Mouse (Mus musculus) forebrain, embryonic 14.5 days (tissue): ENCODE data around the gene Adam30. TPM values are rescaled to one million over a fixed set of nuclear protein-coding genes. Genes with fewer than 3 reads are reported as not detected.

ENCODE experiments used
- ATAC-seq: fragments of 200-750 bp; cut with Nextera tagmentation; 2 replicates; pipeline ENCODE4 v1.8.0; 2017; ENCODE audit warnings: mild to moderate bottlenecking, moderate library complexity
- DNase-seq: peaks from one replicate; pipeline ENCODE4 v3.0.0-alpha.2; 2015; ENCODE audit warnings: low spot score
- H3K27ac ChIP-seq: fragments of 300-500 bp; sonication (generic); 2 replicates; pipeline ENCODE4 v1.5.1; 2014; ENCODE audit warnings: low read depth, mild to moderate bottlenecking, control low read depth, low read length, moderate library complexity
- H3K27me3 ChIP-seq: fragments of 300-500 bp; sonication (generic); replicated peaks from 2 replicates; pipeline ENCODE4 v1.6.1; 2014; ENCODE audit warnings: low read length, control low read depth, mixed read lengths; ENCODE audit not compliant: control insufficient read depth, insufficient read depth
- H3K36me3 ChIP-seq: fragments of 300-500 bp; sonication (generic); 2 replicates; pipeline ENCODE4 v1.6.1; 2014; ENCODE audit warnings: low read length, control low read depth; ENCODE audit not compliant: control insufficient read depth, insufficient read depth
- H3K4me1 ChIP-seq: fragments of 300-500 bp; sonication (generic); 2 replicates; pipeline ENCODE4 v1.6.1; 2014; ENCODE audit warnings: antibody characterized with exemption, low read length, control low read depth; ENCODE audit not compliant: control insufficient read depth, insufficient read depth
- H3K4me2 ChIP-seq: fragments of 300-500 bp; sonication (generic); 2 replicates; pipeline ENCODE4 v1.6.1; 2014; ENCODE audit warnings: mild to moderate bottlenecking, control low read depth, low read length
- H3K4me3 ChIP-seq: fragments of 300-500 bp; sonication (generic); 2 replicates; pipeline ENCODE4 v1.5.1; 2014; ENCODE audit warnings: low read depth, low read length, control low read depth
- H3K9ac ChIP-seq: fragments of 300-500 bp; sonication (generic); 2 replicates; pipeline ENCODE4 v1.6.1; 2014; ENCODE audit warnings: mild to moderate bottlenecking, low read length, control low read depth, moderate library complexity
- H3K9me3 ChIP-seq: fragments of 300-500 bp; sonication (generic); replicated peaks from 2 replicates; pipeline ENCODE4 v1.6.1; 2016; ENCODE audit warnings: low read length, control low read depth, mixed read lengths; ENCODE audit not compliant: control insufficient read depth
- WGBS: fragments of 180-500 bp; shearing (Covaris S2); extraction: QIAGEN DNeasy Blood & Tissue Kit; methylation state at CpG from one replicate; pipeline ENCODE4 v1.1.7; 2014; 5-methylcytosine and 5-hydroxymethylcytosine counted together
- polyA plus RNA-seq: library from polyadenylated mRNA; unstranded; fragments of >200 nt; fragmentation: Nextera tagmentation; extraction: Ambion mirVana; gene quantifications from 2 replicates; pipeline ENCODE4 v1.2.1, GENCODE M21; 2014

Adam30 gene
- polyA plus RNA-seq, 1 experiment from 2014 or later: not detected

- H3K36me3 ChIP-seq: peaks cover 90% of the 10 kb centered on the region
- H3K4me1 ChIP-seq: no peaks in the 10 kb centered on the region
- no peak overlapping the region for H3K4me2 ChIP-seq
- H3K9ac ChIP-seq: no peak overlapping the region
- no peak overlapping the region for H3K27ac ChIP-seq
- no peaks in the 10 kb centered on the region for H3K9me3 ChIP-seq
- no peaks in the 10 kb centered on the region for H3K27me3 ChIP-seq
- ATAC-seq: no peak
- DNase-seq: no peak
- no peak overlapping the region for H3K4me3 ChIP-seq
- 95% methylated on average over 13 of the region's 13 CpGs for WGBS
Measured at GRCm38 (mm10) chr3:98142862-98143261, 17.6 kb upstream of the Adam30 start.

GRCm38 (mm10) chr3:98145204-98145603, 15.2 kb upstream of the Adam30 start:
- WGBS: 90% methylated on average over 10 of the region's 10 CpGs
- Histone ChIP-seq H3K27me3 (no peaks in the 10 kb centered on the region), H3K9me3 (no peaks in the 10 kb centered on the region), H3K4me2 (no peak overlapping the region), H3K4me1 (no peaks in the 10 kb centered on the region), H3K36me3 (peaks cover 87% of the 10 kb centered on the region), H3K9ac (no peak overlapping the region), H3K4me3 (no peak overlapping the region), H3K27ac (no peak overlapping the region)
- DNase-seq (no peak), ATAC-seq (no peak)

GRCm38 (mm10) chr3:98146471-98147410, 13.7 kb upstream of the Adam30 start:
- ATAC-seq: no peak
- H3K4me3 ChIP-seq: no peak overlapping the region
- peaks cover 76% of the 10 kb centered on the region for H3K36me3 ChIP-seq
- no peak overlapping the region for H3K9ac ChIP-seq
- H3K4me1 ChIP-seq: no peaks in the 10 kb centered on the region
- WGBS: 96% methylated on average over 29 of the region's 29 CpGs
- H3K27me3 ChIP-seq: no peaks in the 10 kb centered on the region
- H3K9me3 ChIP-seq: no peaks in the 10 kb centered on the region
- H3K27ac ChIP-seq: no peak overlapping the region
- no peak for DNase-seq
- no peak overlapping the region for H3K4me2 ChIP-seq

- peaks cover 67% of the 10 kb centered on the region for H3K36me3 ChIP-seq
- no peak for DNase-seq
- no peak for ATAC-seq
- no peaks in the 10 kb centered on the region for H3K9me3 ChIP-seq
- no peak overlapping the region for H3K9ac ChIP-seq
- H3K4me2 ChIP-seq: no peak overlapping the region
- no peak overlapping the region for H3K4me3 ChIP-seq
- no peak overlapping the region for H3K27ac ChIP-seq
- H3K4me1 ChIP-seq: no peaks in the 10 kb centered on the region
- WGBS: 91% methylated on average over 14 of the region's 14 CpGs
- H3K27me3 ChIP-seq: no peaks in the 10 kb centered on the region
Measured at GRCm38 (mm10) chr3:98147706-98148105, 12.7 kb upstream of the Adam30 start.

- Histone ChIP-seq H3K36me3 (peaks cover 45% of the 10 kb centered on the region), H3K4me1 (no peaks in the 10 kb centered on the region), H3K27ac (no peak overlapping the region), H3K4me2 (no peak overlapping the region), H3K9ac (no peak overlapping the region), H3K27me3 (no peaks in the 10 kb centered on the region), H3K9me3 (no peaks in the 10 kb centered on the region), H3K4me3 (no peak overlapping the region)
- 94% methylated on average over 11 of the region's 11 CpGs for WGBS
- DNase-seq (no peak), ATAC-seq (no peak)
Measured at GRCm38 (mm10) chr3:98149881-98150280, 10.5 kb upstream of the Adam30 start.

- H3K4me3 ChIP-seq: no peak overlapping the region
- no peaks in the 10 kb centered on the region for H3K9me3 ChIP-seq
- no peaks in the 10 kb centered on the region for H3K4me1 ChIP-seq
- DNase-seq (no peak), ATAC-seq (no peak)
- WGBS: 91% methylated on average over 10 of the region's 10 CpGs
- H3K9ac ChIP-seq: no peak overlapping the region
- no peak overlapping the region for H3K4me2 ChIP-seq
- no peaks in the 10 kb centered on the region for H3K27me3 ChIP-seq
- peaks cover 35% of the 10 kb centered on the region for H3K36me3 ChIP-seq
- H3K27ac ChIP-seq: no peak overlapping the region
Measured at GRCm38 (mm10) chr3:98151016-98151415, 9.4 kb upstream of the Adam30 start.

GRCm38 (mm10) chr3:98153460-98153859, 7.0 kb upstream of the Adam30 start:
- Histone ChIP-seq H3K9me3 (no peaks in the 10 kb centered on the region), H3K4me2 (no peak overlapping the region), H3K4me3 (no peak overlapping the region), H3K27me3 (no peaks in the 10 kb centered on the region), H3K36me3 (peaks cover 13% of the 10 kb centered on the region), H3K9ac (no peak overlapping the region), H3K27ac (no peak overlapping the region), H3K4me1 (no peaks in the 10 kb centered on the region)
- DNase-seq (no peak), ATAC-seq (no peak)

GRCm38 (mm10) chr3:98156158-98156557, 4.3 kb upstream of the Adam30 start:
- H3K27me3 ChIP-seq: no peaks in the 10 kb centered on the region
- H3K4me1 ChIP-seq: no peaks in the 10 kb centered on the region
- 52% methylated on average over 4 of the region's 4 CpGs for WGBS
- no peak overlapping the region for H3K4me2 ChIP-seq
- H3K27ac ChIP-seq: no peak overlapping the region
- H3K4me3 ChIP-seq: no peak overlapping the region
- no peak overlapping the region for H3K9ac ChIP-seq
- H3K36me3 ChIP-seq: no peaks in the 10 kb centered on the region
- no peak for DNase-seq
- no peak for ATAC-seq
- no peaks in the 10 kb centered on the region for H3K9me3 ChIP-seq

GRCm38 (mm10) chr3:98157073-98157472, 3.4 kb upstream of the Adam30 start:
- H3K9me3 ChIP-seq: no peaks in the 10 kb centered on the region
- H3K27ac ChIP-seq: no peak overlapping the region
- no peaks in the 10 kb centered on the region for H3K36me3 ChIP-seq
- H3K9ac ChIP-seq: no peak overlapping the region
- no peak overlapping the region for H3K4me2 ChIP-seq
- no peaks in the 10 kb centered on the region for H3K27me3 ChIP-seq
- H3K4me1 ChIP-seq: no peaks in the 10 kb centered on the region
- ATAC-seq (no peak), DNase-seq (no peak)
- 69% methylated on average over 2 of the region's 2 CpGs for WGBS
- no peak overlapping the region for H3K4me3 ChIP-seq
